Mouse (Mus musculus) midbrain, embryonic 13.5 days (tissue): ENCODE measurements around the gene Fignl2. TPM values are rescaled to one million over a fixed set of nuclear protein-coding genes. Genes with fewer than 3 reads are reported as not detected.

ENCODE experiments used
- ATAC-seq: fragments of 200-750 bp; cut with Nextera tagmentation; 2 replicates; pipeline ENCODE4 v1.8.0; 2017; ENCODE audit warnings: mild to moderate bottlenecking, moderate TSS enrichment, moderate library complexity
- H3K27ac ChIP-seq: fragments of 300-500 bp; sonication (generic); 2 replicates; pipeline ENCODE4 v1.5.1; 2015; ENCODE audit warnings: inconsistent platforms, mild to moderate bottlenecking, moderate library complexity
- H3K27me3 ChIP-seq: fragments of 300-500 bp; sonication (generic); 2 replicates; pipeline ENCODE4 v1.6.1; 2015; ENCODE audit warnings: mild to moderate bottlenecking, inconsistent platforms
- H3K36me3 ChIP-seq: fragments of 300-500 bp; sonication (generic); 2 replicates; pipeline ENCODE4 v1.6.1; 2015; ENCODE audit warnings: mild to moderate bottlenecking, inconsistent platforms
- H3K4me1 ChIP-seq: fragments of 300-500 bp; sonication (generic); replicated peaks from 2 replicates; pipeline ENCODE4 v1.6.1; 2015; ENCODE audit warnings: inconsistent platforms
- H3K4me2 ChIP-seq: fragments of 300-500 bp; sonication (generic); replicated peaks from 2 replicates; pipeline ENCODE4 v1.6.1; 2015; ENCODE audit warnings: moderate library complexity, mild to moderate bottlenecking, inconsistent platforms
- H3K4me3 ChIP-seq: fragments of 300-500 bp; sonication (generic); replicated peaks from 2 replicates; pipeline ENCODE4 v1.5.1; 2015; ENCODE audit warnings: mild to moderate bottlenecking, inconsistent platforms
- H3K9ac ChIP-seq: fragments of 300-500 bp; sonication (generic); replicated peaks from 2 replicates; pipeline ENCODE4 v1.6.1; 2015; ENCODE audit warnings: mild to moderate bottlenecking, inconsistent platforms
- H3K9me3 ChIP-seq: fragments of 300-500 bp; sonication (generic); 2 replicates; pipeline ENCODE4 v1.6.1; 2016; ENCODE audit warnings: mild to moderate bottlenecking, inconsistent platforms
- WGBS: fragments of 180-500 bp; shearing (Covaris S2); methylation state at CpG from one replicate; pipeline ENCODE4 v1.1.7; 2015; 5-methylcytosine and 5-hydroxymethylcytosine counted together
- polyA plus RNA-seq: library from polyadenylated mRNA; unstranded; fragments of >200 nt; fragmentation: Nextera tagmentation; extraction: Ambion mirVana; gene quantifications from 2 replicates; pipeline ENCODE4 v1.2.1, GENCODE M21; 2015

Gene Fignl2
- polyA plus RNA-seq, 1 experiment from 2014 or later = 0.11 TPM

DNA sequence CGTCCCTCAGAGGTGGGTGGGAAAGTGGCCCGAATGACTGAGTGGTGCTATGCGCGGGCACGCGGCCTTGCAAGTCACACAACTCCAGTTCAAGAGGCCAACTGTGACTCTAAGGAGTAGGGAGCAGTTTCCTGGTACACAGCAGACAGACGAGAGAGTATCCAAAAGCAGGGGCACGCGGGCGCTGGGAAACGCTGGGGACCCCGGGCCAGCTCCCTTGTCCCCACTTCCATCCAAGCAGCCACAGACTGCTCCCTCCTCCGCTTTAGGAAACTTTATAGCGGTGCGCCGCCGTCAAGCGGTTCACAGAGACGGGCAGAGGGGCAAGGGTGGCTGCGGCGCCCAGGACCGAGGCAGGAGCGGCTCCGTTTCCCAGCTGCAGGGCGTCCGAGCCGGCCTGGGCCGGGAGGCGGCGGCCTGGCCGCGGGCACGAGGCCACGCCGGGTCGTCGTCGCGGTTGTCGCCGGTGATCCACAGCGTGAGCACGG lies 32.3 kb downstream of the Fignl2 start:
- H3K36me3 ChIP-seq = peaks cover 8% of the 10 kb centered on the region
- peak overlapping the region; percentile 71 for H3K9ac ChIP-seq
- peak overlapping the region; percentile 53 for H3K4me3 ChIP-seq
- no peak overlapping the region for H3K27ac ChIP-seq
- peak; percentile 34 for ATAC-seq
- peaks cover 21% of the 10 kb centered on the region for H3K4me1 ChIP-seq
- H3K27me3 ChIP-seq = peaks cover 90% of the 10 kb centered on the region
- no peaks in the 10 kb centered on the region for H3K9me3 ChIP-seq
- WGBS = 2% methylated on average over 43 of the region's 43 CpGs
- H3K4me2 ChIP-seq = peak overlapping the region; percentile 95

- Histone ChIP-seq H3K9me3 (no peaks in the 10 kb centered on the region), H3K4me1 (peaks cover 21% of the 10 kb centered on the region), H3K4me2 (no peak overlapping the region), H3K36me3 (peaks cover 23% of the 10 kb centered on the region), H3K4me3 (no peak overlapping the region), H3K9ac (no peak overlapping the region), H3K27ac (no peak overlapping the region), H3K27me3 (peaks cover 91% of the 10 kb centered on the region)
- 44% methylated on average over 6 of the region's 6 CpGs for WGBS
- no peak for ATAC-seq
Measured at GRCm38 (mm10) chr15:101044531-101044930, 33.8 kb downstream of the Fignl2 start.

- no peak overlapping the region for H3K4me2 ChIP-seq
- peaks cover 21% of the 10 kb centered on the region for H3K4me1 ChIP-seq
- no peak overlapping the region for H3K27ac ChIP-seq
- no peak overlapping the region for H3K9ac ChIP-seq
- ATAC-seq = no peak; the same call in 1 of the 2 replicates
- H3K4me3 ChIP-seq = no peak overlapping the region
- 28% methylated on average over 6 of the region's 6 CpGs for WGBS
- H3K27me3 ChIP-seq = peaks cover 84% of the 10 kb centered on the region
- peaks cover 28% of the 10 kb centered on the region for H3K36me3 ChIP-seq
- no peaks in the 10 kb centered on the region for H3K9me3 ChIP-seq
Measured at GRCm38 (mm10) chr15:101042613-101043012, 35.8 kb downstream of the Fignl2 start.

GRCm38 (mm10) chr15:101041966-101042365 lies 36.4 kb downstream of the Fignl2 start:
- WGBS = 66% methylated on average over 6 of the region's 6 CpGs
- Histone ChIP-seq H3K36me3 (peaks cover 33% of the 10 kb centered on the region), H3K4me2 (no peak overlapping the region), H3K27me3 (peaks cover 78% of the 10 kb centered on the region), H3K9ac (no peak overlapping the region), H3K4me1 (peaks cover 15% of the 10 kb centered on the region), H3K4me3 (no peak overlapping the region), H3K27ac (no peak overlapping the region), H3K9me3 (no peaks in the 10 kb centered on the region)
- ATAC-seq = no peak

GRCm38 (mm10) chr15:101039651-101040050 lies 38.7 kb downstream of the Fignl2 start:
- Histone ChIP-seq H3K27me3 (peaks cover 56% of the 10 kb centered on the region), H3K4me2 (no peak overlapping the region), H3K36me3 (peaks cover 55% of the 10 kb centered on the region), H3K27ac (no peak overlapping the region), H3K4me1 (peaks cover 3% of the 10 kb centered on the region; the same call in 1 of the 2 replicates), H3K9ac (no peak overlapping the region), H3K9me3 (no peaks in the 10 kb centered on the region), H3K4me3 (no peak overlapping the region)
- no peak for ATAC-seq
- WGBS = 61% methylated on average over 17 of the region's 17 CpGs

DNA sequence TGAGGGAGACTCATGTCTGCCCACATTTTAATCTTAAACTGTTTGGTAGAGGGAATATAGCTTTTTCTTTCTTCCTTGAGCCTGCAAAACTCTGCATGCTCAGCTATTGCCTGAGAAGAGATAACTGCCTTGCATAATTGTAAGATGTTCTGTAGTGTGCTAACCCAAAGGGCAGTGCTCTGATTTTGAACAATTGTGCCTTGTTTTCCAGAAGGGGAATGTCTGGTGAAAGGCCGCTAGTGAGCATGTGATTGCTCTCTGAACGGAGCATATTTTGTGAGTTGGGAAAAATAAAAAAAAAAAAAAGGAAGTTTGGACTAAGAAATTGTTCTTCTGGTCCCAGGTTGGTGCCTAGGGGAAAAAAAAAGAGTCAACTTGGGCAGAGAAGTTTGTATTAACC lies 49.4 kb downstream of the Fignl2 start:
- WGBS = 77% methylated on average over 2 of the region's 2 CpGs
- H3K4me1 ChIP-seq = no peaks in the 10 kb centered on the region; the same call in 1 of the 2 replicates
- H3K9ac ChIP-seq = no peak overlapping the region
- H3K27me3 ChIP-seq = no peaks in the 10 kb centered on the region; the same call in 1 of the 2 replicates
- H3K4me3 ChIP-seq = no peak overlapping the region
- ATAC-seq = no peak
- H3K9me3 ChIP-seq = no peaks in the 10 kb centered on the region
- H3K4me2 ChIP-seq = no peak overlapping the region
- H3K27ac ChIP-seq = no peak overlapping the region
- H3K36me3 ChIP-seq = peaks cover 32% of the 10 kb centered on the region

DNA sequence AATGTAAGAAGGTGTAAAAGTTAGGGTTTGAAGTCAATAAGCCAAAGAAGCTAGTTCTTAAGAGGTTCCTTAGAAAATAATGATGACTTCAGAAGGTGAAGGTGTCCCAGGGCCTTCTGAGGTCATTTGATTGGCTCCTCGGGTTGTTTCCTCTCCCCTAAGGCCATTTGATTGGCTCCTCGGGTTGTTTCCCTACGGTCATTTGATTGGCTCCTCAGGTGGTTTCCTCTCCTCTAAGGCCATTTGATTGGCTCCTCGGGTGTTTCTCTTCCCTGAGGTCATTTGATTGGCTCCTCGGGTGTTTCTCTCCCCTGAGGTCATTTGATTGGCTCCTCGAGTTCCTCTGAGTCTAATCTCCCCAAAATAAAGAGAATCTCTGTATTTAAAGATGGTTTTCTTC lies 67.0 kb downstream of the Fignl2 start:
- Histone ChIP-seq H3K4me2 (no peak overlapping the region), H3K9ac (no peak overlapping the region), H3K27me3 (0 out of 2 replicates have a peak, but pooled peaks cover 4% of the 10 kb centered on the region), H3K9me3 (no peaks in the 10 kb centered on the region), H3K36me3 (peaks cover 63% of the 10 kb centered on the region), H3K27ac (no peak overlapping the region), H3K4me1 (peaks cover 9% of the 10 kb centered on the region), H3K4me3 (no peak overlapping the region)
- no peak for ATAC-seq
- 90% methylated on average over 6 of the region's 6 CpGs for WGBS

GRCm38 (mm10) chr15:101008386-101009010 lies 69.9 kb downstream of the Fignl2 start:
- Histone ChIP-seq H3K27me3 (0 out of 2 replicates have a peak, but pooled peaks cover 4% of the 10 kb centered on the region), H3K9me3 (no peaks in the 10 kb centered on the region), H3K27ac (no peak overlapping the region), H3K9ac (no peak overlapping the region), H3K36me3 (peaks cover 44% of the 10 kb centered on the region), H3K4me2 (no peak overlapping the region), H3K4me1 (peaks cover 11% of the 10 kb centered on the region), H3K4me3 (no peak overlapping the region)
- no peak for ATAC-seq
- 87% methylated on average over 14 of the region's 14 CpGs for WGBS

- Histone ChIP-seq H3K4me3 (no peak overlapping the region), H3K9ac (no peak overlapping the region), H3K27me3 (0 out of 2 replicates have a peak, but pooled peaks cover 4% of the 10 kb centered on the region), H3K36me3 (peaks cover 38% of the 10 kb centered on the region), H3K4me2 (no peak overlapping the region), H3K9me3 (no peaks in the 10 kb centered on the region), H3K4me1 (peaks cover 11% of the 10 kb centered on the region), H3K27ac (no peak overlapping the region)
- 69% methylated on average over 7 of the region's 7 CpGs for WGBS
- ATAC-seq = no peak
Measured at GRCm38 (mm10) chr15:101007236-101007635, 71.1 kb downstream of the Fignl2 start.

DNA sequence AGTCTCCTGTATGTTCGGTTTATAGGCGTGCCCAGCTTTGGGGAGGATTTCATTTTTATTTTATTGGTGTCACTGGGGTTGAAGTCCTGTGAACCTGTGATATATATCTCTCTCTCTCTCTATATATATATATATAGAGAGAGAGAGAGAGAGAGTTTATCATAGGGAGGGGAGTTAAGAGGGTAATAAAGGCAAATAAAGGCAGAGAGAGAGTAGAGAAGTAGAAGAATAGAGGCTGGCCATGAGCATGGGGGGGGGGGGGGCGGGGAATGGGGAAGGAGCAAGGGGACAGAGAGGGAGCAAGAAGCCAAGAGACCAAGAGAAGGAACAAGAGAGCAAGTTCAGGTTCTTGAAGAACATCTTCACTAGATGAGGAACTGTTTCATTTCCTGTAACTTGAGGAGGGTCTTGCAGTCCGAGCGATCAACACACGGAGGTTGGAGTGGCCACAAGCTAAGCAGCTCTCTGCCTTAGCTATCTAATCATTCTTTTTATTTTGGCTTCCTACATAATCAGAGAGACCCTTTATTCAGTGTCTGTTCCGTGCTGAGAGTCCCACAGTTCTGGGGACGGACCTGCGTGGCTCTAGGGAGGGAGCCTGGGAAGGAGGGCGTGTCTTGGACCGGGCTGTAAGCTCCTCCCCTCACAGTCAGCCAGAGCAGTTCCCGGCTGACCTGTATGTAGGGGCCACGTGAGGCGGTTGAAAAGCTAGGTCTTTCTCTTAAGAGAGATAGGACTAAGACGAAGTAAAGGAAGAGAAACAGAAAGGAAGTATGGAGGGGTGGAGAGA lies 71.9 kb downstream of the Fignl2 start:
- Histone ChIP-seq H3K9ac (0 out of 2 replicates have a peak overlapping the region, but pooled peaks have one; percentile 5), H3K9me3 (no peaks in the 10 kb centered on the region), H3K27me3 (0 out of 2 replicates have a peak, but pooled peaks cover 4% of the 10 kb centered on the region), H3K4me3 (peak overlapping the region; percentile 28), H3K27ac (no peak overlapping the region), H3K4me2 (peak overlapping the region; percentile 50), H3K4me1 (peaks cover 11% of the 10 kb centered on the region), H3K36me3 (peaks cover 36% of the 10 kb centered on the region)
- 12% methylated on average over 14 of the region's 15 CpGs for WGBS
- peak; percentile 81; the same call in 1 of the 2 replicates for ATAC-seq

GRCm38 (mm10) chr15:101005717-101006116 lies 72.7 kb downstream of the Fignl2 start:
- Histone ChIP-seq H3K27me3 (0 out of 2 replicates have a peak, but pooled peaks cover 4% of the 10 kb centered on the region), H3K36me3 (peaks cover 28% of the 10 kb centered on the region), H3K4me1 (peaks cover 11% of the 10 kb centered on the region), H3K4me3 (no peak overlapping the region), H3K4me2 (no peak overlapping the region), H3K9ac (no peak overlapping the region), H3K9me3 (no peaks in the 10 kb centered on the region), H3K27ac (no peak overlapping the region)
- ATAC-seq = no peak
- WGBS = 81% methylated on average over 8 of the region's 8 CpGs

DNA sequence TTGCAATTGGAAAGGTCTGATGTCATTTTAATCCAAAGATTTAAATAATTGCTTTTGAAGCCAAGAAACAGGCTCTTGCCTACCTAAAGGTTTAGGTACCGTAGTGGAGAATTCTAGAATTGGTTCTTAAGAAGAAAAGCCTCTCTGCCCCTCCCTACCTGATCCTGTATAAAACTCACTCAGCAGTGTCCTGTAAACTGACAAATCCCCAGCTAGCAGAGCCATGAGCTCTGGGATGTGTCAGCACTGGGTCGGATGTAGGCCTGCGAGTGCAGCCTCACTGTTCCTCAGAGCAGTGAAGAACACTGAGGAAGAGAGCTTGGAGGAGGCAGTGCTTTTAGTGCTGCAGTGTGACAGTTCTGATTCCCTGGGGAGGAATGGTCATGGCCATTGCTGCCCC lies 73.8 kb downstream of the Fignl2 start:
- 69% methylated on average over 3 of the region's 3 CpGs for WGBS

More for the DNA sequence above, 73.8 kb downstream of the Fignl2 start:
- no peak overlapping the region for H3K4me3 ChIP-seq
- no peak for ATAC-seq
- peaks cover 22% of the 10 kb centered on the region for H3K36me3 ChIP-seq
- no peak overlapping the region for H3K4me2 ChIP-seq
- no peaks in the 10 kb centered on the region for H3K9me3 ChIP-seq
- H3K27ac ChIP-seq = 0 out of 2 replicates have a peak overlapping the region, but pooled peaks have one; percentile 5
- 0 out of 2 replicates have a peak, but pooled peaks cover 4% of the 10 kb centered on the region for H3K27me3 ChIP-seq
- H3K9ac ChIP-seq = no peak overlapping the region
- H3K4me1 ChIP-seq = peaks cover 11% of the 10 kb centered on the region
